Mouse (Mus musculus): ENCODE measurements at regions not wholly inside any gene's neighbourhood (a gene's known extent, or its start where the extent isn't known, plus 50 kb on each side); places are given as distances from the start of the nearest gene placed in this dataset.
"Not testable (repeated sequence)": the region's sequence is repeated elsewhere in the genome, so short reads cannot be mapped to it uniquely, and the experiment has no call there.

DNA sequence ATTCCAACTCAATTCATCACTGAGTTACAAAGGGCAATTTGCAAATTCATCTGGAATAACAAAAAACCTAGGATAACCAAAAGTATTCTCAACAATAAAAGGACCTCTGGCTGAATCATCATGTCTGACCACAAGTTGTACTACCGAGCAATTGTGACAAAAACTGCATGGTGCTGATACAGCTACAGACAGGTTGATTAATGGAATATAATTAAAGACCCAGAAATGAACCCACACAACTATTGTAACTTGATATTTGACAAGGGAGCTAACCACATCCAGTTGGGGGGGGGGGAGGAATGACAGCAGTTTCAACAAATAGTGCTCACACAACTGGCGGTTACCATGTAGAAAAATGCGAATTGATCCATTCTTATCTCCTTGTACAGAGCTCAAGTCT, 864.7 kb upstream of the Gm8797 start:
- no peak for DNase-seq (ENCODE audit: low spot score)
- Histone ChIP-seq H3K4me1 (ENCODE audit: control insufficient read depth, insufficient read depth, low read length) (no peaks in the 10 kb centered on the region), H3K4me2 (ENCODE audit: low read depth, low read length) (no peak overlapping the region), H3K4me3 (ENCODE audit: low read depth, low read length) (no peak overlapping the region), H3K9ac (ENCODE audit: low read depth, low read length) (no peak overlapping the region), H3K9me3 (ENCODE audit: control insufficient read depth, low read length) (no peaks in the 10 kb centered on the region), H3K27me3 (replicated peaks; ENCODE audit: control insufficient read depth, insufficient read depth, low read length) (no peaks in the 10 kb centered on the region), H3K36me3 (ENCODE audit: control insufficient read depth, insufficient read depth, low read length) (no peaks in the 10 kb centered on the region), H3K27ac (replicated peaks; ENCODE audit: low read depth, low read length) (no peak overlapping the region)
- WGBS: 84% methylated on average over 3 of the region's 3 CpGs
- ATAC-seq (ENCODE audit: low read depth): no peak

DNA sequence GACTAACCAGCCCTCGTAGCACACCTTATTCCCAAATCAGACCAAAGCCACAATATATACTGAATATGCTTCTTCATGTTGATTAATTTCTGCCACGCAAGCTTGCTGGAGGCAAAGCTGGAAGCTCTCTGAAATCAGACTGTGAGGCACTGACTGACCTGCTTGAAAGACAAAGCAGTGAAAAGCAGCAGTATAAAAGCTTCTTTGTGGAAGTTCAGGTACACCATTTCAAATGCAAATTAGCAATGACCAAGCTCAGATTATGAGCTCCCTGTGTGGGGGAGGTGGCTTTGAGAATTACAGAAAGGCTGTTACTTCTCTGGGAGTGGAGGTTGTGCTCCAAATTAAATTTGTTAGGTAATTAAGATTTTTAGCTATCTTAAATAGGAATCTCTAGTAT, 857.5 kb upstream of the Gm8797 start:
- Histone ChIP-seq H3K4me2 (ENCODE audit: low read depth, low read length) (no peak overlapping the region), H3K27me3 (replicated peaks; ENCODE audit: control insufficient read depth, insufficient read depth, low read length) (no peaks in the 10 kb centered on the region), H3K4me1 (ENCODE audit: control insufficient read depth, insufficient read depth, low read length) (no peaks in the 10 kb centered on the region), H3K4me3 (ENCODE audit: low read depth, low read length) (no peak overlapping the region), H3K36me3 (ENCODE audit: control insufficient read depth, insufficient read depth, low read length) (no peaks in the 10 kb centered on the region), H3K27ac (replicated peaks; ENCODE audit: low read depth, low read length) (no peak overlapping the region), H3K9ac (ENCODE audit: low read depth, low read length) (no peak overlapping the region), H3K9me3 (ENCODE audit: control insufficient read depth, low read length) (peaks cover 5% of the 10 kb centered on the region; the same call in 1 of the 2 replicates)
- WGBS: 88% methylated on average over 2 of the region's 2 CpGs
- DNase-seq (ENCODE audit: low spot score) (no peak), ATAC-seq (ENCODE audit: low read depth) (no peak)

DNA sequence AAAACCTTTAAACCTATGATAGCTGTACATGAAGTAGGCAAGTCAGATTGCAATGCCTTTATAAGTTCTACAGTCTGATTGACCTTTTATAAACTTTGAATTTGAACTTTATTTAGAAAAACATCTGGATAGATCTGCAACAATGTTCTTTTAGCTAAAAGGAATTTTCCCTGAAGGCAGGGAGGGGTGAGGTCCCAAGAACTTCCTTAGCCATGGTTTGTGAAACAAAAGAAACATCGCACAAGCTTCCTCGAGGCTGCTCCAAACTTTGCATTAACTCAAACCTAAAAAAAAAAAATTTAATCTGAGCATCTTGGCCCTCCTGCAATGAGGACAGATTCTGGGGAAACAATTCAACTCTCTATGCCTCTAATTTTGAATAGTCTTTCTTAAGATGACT, 854.8 kb upstream of the Gm8797 start:
- Histone ChIP-seq H3K27me3 (replicated peaks; ENCODE audit: control insufficient read depth, insufficient read depth, low read length) (no peaks in the 10 kb centered on the region), H3K9me3 (ENCODE audit: control insufficient read depth, low read length) (peaks cover 5% of the 10 kb centered on the region; the same call in 1 of the 2 replicates), H3K9ac (ENCODE audit: low read depth, low read length) (no peak overlapping the region), H3K4me2 (ENCODE audit: low read depth, low read length) (no peak overlapping the region), H3K4me3 (ENCODE audit: low read depth, low read length) (no peak overlapping the region), H3K27ac (replicated peaks; ENCODE audit: low read depth, low read length) (no peak overlapping the region), H3K36me3 (ENCODE audit: control insufficient read depth, insufficient read depth, low read length) (no peaks in the 10 kb centered on the region), H3K4me1 (ENCODE audit: control insufficient read depth, insufficient read depth, low read length) (no peaks in the 10 kb centered on the region)
- no peak for ATAC-seq (ENCODE audit: low read depth)
- WGBS: 48% methylated on average over 2 of the region's 2 CpGs
- no peak for DNase-seq (ENCODE audit: low spot score)

DNA sequence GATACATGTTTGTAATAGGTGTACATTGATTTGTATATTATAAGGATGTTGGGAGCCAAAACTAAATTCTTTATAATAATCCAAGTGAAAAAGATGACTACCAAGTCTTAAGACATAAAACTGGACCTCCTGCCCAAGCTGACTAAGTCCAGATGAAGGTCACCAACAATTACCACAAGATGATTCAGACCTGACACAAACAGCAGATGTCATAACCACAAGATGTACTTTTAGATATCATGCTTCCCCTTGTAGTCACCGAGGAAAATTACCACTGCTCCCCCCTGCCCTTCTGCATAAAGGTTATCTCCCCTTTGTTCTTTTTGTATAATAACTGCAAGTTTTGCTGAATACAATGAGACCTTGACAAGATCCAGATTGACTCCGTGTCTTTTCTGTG, 843.0 kb upstream of the Gm8797 start:
- not testable (repeated sequence) for DNase-seq (ENCODE audit: low spot score); H3K36me3 ChIP-seq (ENCODE audit: control insufficient read depth, insufficient read depth, low read length); ATAC-seq (ENCODE audit: low read depth); H3K4me1 ChIP-seq (ENCODE audit: control insufficient read depth, insufficient read depth, low read length); H3K4me3 ChIP-seq (ENCODE audit: low read depth, low read length); H3K27ac ChIP-seq (replicated peaks; ENCODE audit: low read depth, low read length); H3K9ac ChIP-seq (ENCODE audit: low read depth, low read length); H3K27me3 ChIP-seq (replicated peaks; ENCODE audit: control insufficient read depth, insufficient read depth, low read length); H3K9me3 ChIP-seq (ENCODE audit: control insufficient read depth, low read length); H3K4me2 ChIP-seq (ENCODE audit: low read depth, low read length)
- 57% methylated on average over 2 of the region's 2 CpGs for WGBS

DNA sequence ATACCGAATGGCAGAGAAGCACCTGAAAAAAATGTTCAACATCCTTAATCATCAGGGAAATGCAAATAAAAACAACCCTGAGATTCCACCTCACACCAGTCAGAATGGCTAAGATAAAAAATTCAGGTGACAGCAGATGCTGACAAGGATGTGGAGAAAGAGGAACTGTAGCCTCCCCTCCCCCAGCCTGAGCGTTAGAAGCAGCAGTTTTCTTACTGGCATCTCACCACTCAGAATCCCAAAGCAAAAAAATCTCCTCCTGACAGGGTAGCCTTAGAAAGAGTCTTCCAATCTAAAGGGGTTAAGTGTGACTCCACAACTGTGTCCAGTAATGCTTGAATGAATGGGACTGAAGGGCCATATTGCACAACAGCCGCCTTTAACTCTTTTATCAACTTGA, 819.9 kb upstream of the Gm8797 start:
- not testable (repeated sequence) for H3K4me1 ChIP-seq (ENCODE audit: control insufficient read depth, insufficient read depth, low read length); H3K4me2 ChIP-seq (ENCODE audit: low read depth, low read length); H3K36me3 ChIP-seq (ENCODE audit: control insufficient read depth, insufficient read depth, low read length); ATAC-seq (ENCODE audit: low read depth); H3K27me3 ChIP-seq (replicated peaks; ENCODE audit: control insufficient read depth, insufficient read depth, low read length); H3K4me3 ChIP-seq (ENCODE audit: low read depth, low read length); DNase-seq (ENCODE audit: low spot score); H3K9me3 ChIP-seq (ENCODE audit: control insufficient read depth, low read length); H3K27ac ChIP-seq (replicated peaks; ENCODE audit: low read depth, low read length); H3K9ac ChIP-seq (ENCODE audit: low read depth, low read length)
- WGBS: 89% methylated on average over 3 of the region's 3 CpGs

DNA sequence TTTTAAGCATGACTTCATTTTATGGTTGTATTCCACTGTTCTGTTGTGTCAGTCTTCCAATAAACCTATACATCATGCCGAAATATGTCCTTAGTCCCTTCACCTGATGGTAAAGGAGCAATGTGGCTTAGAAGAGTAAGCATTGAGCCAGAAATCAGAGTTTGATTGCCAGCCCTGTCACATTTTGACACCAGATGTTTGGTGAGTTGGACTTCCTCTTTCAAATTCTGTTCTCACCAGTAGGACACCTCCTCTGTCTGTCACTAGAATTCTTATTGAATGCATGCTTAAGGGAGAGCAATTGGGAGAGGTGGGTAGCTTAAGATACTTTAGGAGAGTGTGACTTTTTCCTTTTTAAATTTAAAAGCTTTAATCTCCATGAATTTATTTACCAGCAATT, 779.1 kb upstream of the Gm8797 start:
- DNase-seq (ENCODE audit: low spot score) (no peak), ATAC-seq (ENCODE audit: low read depth) (no peak)
- Histone ChIP-seq H3K4me2 (ENCODE audit: low read depth, low read length) (no peak overlapping the region), H3K4me3 (ENCODE audit: low read depth, low read length) (no peak overlapping the region), H3K27ac (replicated peaks; ENCODE audit: low read depth, low read length) (no peak overlapping the region), H3K4me1 (ENCODE audit: control insufficient read depth, insufficient read depth, low read length) (no peaks in the 10 kb centered on the region), H3K27me3 (replicated peaks; ENCODE audit: control insufficient read depth, insufficient read depth, low read length) (no peaks in the 10 kb centered on the region), H3K9me3 (ENCODE audit: control insufficient read depth, low read length) (no peaks in the 10 kb centered on the region), H3K36me3 (ENCODE audit: control insufficient read depth, insufficient read depth, low read length) (no peaks in the 10 kb centered on the region), H3K9ac (ENCODE audit: low read depth, low read length) (no peak overlapping the region)
- WGBS: 77% methylated on average over 1 of the region's 1 CpGs

DNA sequence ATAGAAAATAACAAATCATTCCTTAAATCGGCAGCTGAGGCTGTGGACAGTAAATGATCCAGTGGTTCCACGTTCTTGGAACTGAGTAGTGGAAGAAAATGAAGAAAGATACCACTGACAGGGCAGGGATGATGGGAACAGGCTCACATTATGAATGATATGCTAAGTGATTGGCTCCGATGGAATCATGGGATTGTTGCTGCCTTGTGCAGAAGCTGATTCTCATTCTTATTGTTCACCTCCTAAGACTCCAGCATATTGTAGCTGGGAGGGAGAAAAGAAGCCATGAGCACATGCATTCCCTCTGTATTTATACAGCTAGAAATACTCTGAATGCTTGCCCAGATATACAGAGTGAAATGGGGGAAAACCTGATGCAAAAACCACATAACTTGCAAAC, 777.3 kb upstream of the Gm8797 start:
- H3K27me3 ChIP-seq (replicated peaks; ENCODE audit: control insufficient read depth, insufficient read depth, low read length): no peaks in the 10 kb centered on the region
- no peak for DNase-seq (ENCODE audit: low spot score)
- H3K4me2 ChIP-seq (ENCODE audit: low read depth, low read length): no peak overlapping the region
- H3K36me3 ChIP-seq (ENCODE audit: control insufficient read depth, insufficient read depth, low read length): no peaks in the 10 kb centered on the region
- no peaks in the 10 kb centered on the region for H3K4me1 ChIP-seq (ENCODE audit: control insufficient read depth, insufficient read depth, low read length)
- H3K9me3 ChIP-seq (ENCODE audit: control insufficient read depth, low read length): no peaks in the 10 kb centered on the region
- 71% methylated on average over 3 of the region's 3 CpGs for WGBS
- H3K4me3 ChIP-seq (ENCODE audit: low read depth, low read length): no peak overlapping the region
- no peak for ATAC-seq (ENCODE audit: low read depth)
- H3K27ac ChIP-seq (replicated peaks; ENCODE audit: low read depth, low read length): no peak overlapping the region
- no peak overlapping the region for H3K9ac ChIP-seq (ENCODE audit: low read depth, low read length)

DNA sequence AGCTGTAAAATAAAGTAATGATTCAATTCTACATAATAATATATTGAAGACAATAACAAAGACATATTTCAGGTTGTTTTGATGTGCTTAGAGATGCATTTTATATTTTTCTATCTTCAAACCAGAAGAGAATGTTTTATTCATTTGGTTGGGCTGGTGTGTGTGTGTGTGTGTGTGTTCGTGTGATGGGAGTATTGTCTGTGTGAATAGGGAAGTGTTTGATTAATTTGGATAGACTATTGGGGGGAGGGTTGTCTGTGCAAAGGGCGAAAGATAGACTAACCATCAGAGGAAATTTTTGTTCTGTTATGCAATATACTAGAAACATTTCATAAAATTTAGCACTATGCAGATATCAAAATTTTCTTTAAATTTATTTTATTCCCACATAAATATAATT, 776.8 kb upstream of the Gm8797 start:
- no peak for ATAC-seq (ENCODE audit: low read depth)
- H3K36me3 ChIP-seq (ENCODE audit: control insufficient read depth, insufficient read depth, low read length): no peaks in the 10 kb centered on the region
- H3K27me3 ChIP-seq (replicated peaks; ENCODE audit: control insufficient read depth, insufficient read depth, low read length): no peaks in the 10 kb centered on the region
- H3K9ac ChIP-seq (ENCODE audit: low read depth, low read length): no peak overlapping the region
- no peak for DNase-seq (ENCODE audit: low spot score)
- no peaks in the 10 kb centered on the region for H3K4me1 ChIP-seq (ENCODE audit: control insufficient read depth, insufficient read depth, low read length)
- no peak overlapping the region for H3K4me2 ChIP-seq (ENCODE audit: low read depth, low read length)
- no peaks in the 10 kb centered on the region for H3K9me3 ChIP-seq (ENCODE audit: control insufficient read depth, low read length)
- WGBS: 77% methylated on average over 2 of the region's 2 CpGs
- H3K27ac ChIP-seq (replicated peaks; ENCODE audit: low read depth, low read length): no peak overlapping the region
- no peak overlapping the region for H3K4me3 ChIP-seq (ENCODE audit: low read depth, low read length)

DNA sequence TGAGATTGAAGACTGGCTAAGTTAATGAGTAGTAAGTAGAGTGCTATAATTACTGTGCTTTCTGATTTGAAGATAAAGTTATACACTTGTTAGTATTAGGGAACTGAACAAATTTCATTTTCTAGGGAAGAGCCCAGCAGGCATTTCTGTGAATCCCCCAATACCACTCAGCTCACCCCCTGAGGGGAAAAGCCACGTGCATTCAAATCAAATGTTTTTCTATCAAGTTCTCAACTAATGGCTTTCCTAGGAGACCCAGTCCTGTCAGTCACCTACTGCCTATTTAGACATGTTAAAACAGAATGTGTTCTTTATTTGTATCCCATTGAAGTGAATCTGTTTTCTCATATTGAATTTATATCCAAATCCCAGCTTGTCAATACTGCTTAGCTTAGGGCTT, 775.9 kb upstream of the Gm8797 start:
- Histone ChIP-seq H3K9ac (ENCODE audit: low read depth, low read length) (no peak overlapping the region), H3K4me2 (ENCODE audit: low read depth, low read length) (no peak overlapping the region), H3K4me3 (ENCODE audit: low read depth, low read length) (no peak overlapping the region), H3K4me1 (ENCODE audit: control insufficient read depth, insufficient read depth, low read length) (no peaks in the 10 kb centered on the region), H3K27ac (replicated peaks; ENCODE audit: low read depth, low read length) (no peak overlapping the region), H3K27me3 (replicated peaks; ENCODE audit: control insufficient read depth, insufficient read depth, low read length) (no peaks in the 10 kb centered on the region), H3K36me3 (ENCODE audit: control insufficient read depth, insufficient read depth, low read length) (no peaks in the 10 kb centered on the region), H3K9me3 (ENCODE audit: control insufficient read depth, low read length) (no peaks in the 10 kb centered on the region)
- WGBS: 8% methylated on average over 1 of the region's 1 CpGs
- DNase-seq (ENCODE audit: low spot score): no peak
- ATAC-seq (ENCODE audit: low read depth): no peak
